Mouse (Mus musculus) hindbrain, embryonic 10.5 days (tissue): ENCODE results near the gene Olfr819. TPM values are rescaled to one million over a fixed set of nuclear protein-coding genes. Genes with fewer than 3 reads are reported as not detected.
"Not testable (repeated sequence)": the region's sequence is repeated elsewhere in the genome, so short reads cannot be mapped to it uniquely, and the experiment has no call there.

ENCODE experiments used
- DNase-seq: peaks from one replicate; pipeline ENCODE4 v3.0.0-alpha.2; 2017; ENCODE audit warnings: low spot score
- H3K27ac ChIP-seq: fragments of 300-500 bp; sonication (generic); 2 replicates; pipeline ENCODE4 v1.5.1; 2016; ENCODE audit warnings: mild to moderate bottlenecking, moderate library complexity
- H3K27me3 ChIP-seq: fragments of 300-500 bp; sonication (generic); 2 replicates; pipeline ENCODE4 v1.6.1; 2016; ENCODE audit warnings: mild to moderate bottlenecking; ENCODE audit not compliant: poor library complexity, insufficient read depth, severe bottlenecking
- H3K36me3 ChIP-seq: fragments of 300-500 bp; sonication (generic); 2 replicates; pipeline ENCODE4 v1.6.1; 2016; ENCODE audit warnings: mild to moderate bottlenecking, moderate library complexity
- H3K4me1 ChIP-seq: fragments of 300-500 bp; sonication (generic); replicated peaks from 2 replicates; pipeline ENCODE4 v1.6.1; 2016; ENCODE audit warnings: mild to moderate bottlenecking
- H3K4me3 ChIP-seq: fragments of 300-500 bp; sonication (generic); 2 replicates; pipeline ENCODE4 v1.5.1; 2016; ENCODE audit warnings: mild to moderate bottlenecking, moderate library complexity
- H3K9me3 ChIP-seq: fragments of 300-500 bp; sonication (generic); 2 replicates; pipeline ENCODE4 v1.6.1; 2016; ENCODE audit warnings: mild to moderate bottlenecking, moderate library complexity
- WGBS: fragments of 180-500 bp; shearing (Covaris S2); methylation state at CpG from one replicate; pipeline ENCODE4 v1.1.7; 2016; 5-methylcytosine and 5-hydroxymethylcytosine counted together
- polyA plus RNA-seq: library from polyadenylated mRNA; unstranded; fragments of >200 nt; fragmentation: Nextera tagmentation; extraction: Ambion mirVana; gene quantifications from 2 replicates; pipeline ENCODE4 v1.2.1, GENCODE M21; 2016

Gene Olfr819
- not detected in 2 replicates for polyA plus RNA-seq

DNA sequence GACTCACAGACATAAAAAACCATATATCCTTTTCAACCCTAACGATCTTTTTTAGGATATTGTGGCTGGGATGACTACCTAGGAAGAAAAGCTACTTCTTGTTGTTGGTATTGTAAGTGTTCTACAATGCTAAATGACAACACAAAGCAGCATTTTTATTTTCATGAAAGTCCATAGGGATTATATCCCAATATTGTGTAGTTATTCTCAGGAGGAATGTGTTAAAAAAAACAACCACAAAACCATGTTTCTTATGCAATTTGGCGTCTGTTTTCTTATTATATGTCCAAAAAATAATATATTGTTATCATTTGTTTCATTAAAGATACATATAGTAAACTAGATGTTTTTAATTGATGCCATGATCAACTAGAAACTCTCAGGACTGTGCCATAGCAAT, at the start of gene Olfr819:
TSS of gene Olfr819 (minus strand) at position 101 of the 400 bp plus-strand sequence.
- H3K4me3 ChIP-seq, H3K4me1 ChIP-seq, H3K27me3 ChIP-seq, H3K9me3 ChIP-seq, H3K27ac ChIP-seq, DNase-seq, H3K36me3 ChIP-seq: not testable (repeated sequence)
- WGBS = 84% methylated on average over 2 of the region's 2 CpGs

DNA sequence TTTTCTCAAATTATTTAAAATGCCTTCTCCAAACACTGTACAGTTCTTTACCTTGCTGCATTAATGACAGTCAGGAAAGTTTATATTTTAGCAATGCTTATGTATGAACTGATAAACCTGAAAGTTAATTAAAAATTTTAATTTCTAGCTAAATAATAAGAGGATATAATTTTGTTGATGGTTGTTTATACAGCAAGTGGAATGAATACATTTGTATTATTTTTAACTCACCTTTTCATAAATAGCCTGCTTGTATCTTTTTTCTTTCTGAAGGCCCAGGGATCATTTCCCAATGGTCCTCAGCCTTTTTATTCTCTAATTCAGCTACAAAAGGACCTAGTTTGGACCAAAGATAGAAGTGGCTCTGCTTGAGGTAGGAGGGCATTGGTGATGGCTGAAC, 45.3 kb upstream of the Olfr819 start, which contains the start of gene Olfr820:
TSS of gene Olfr820 (plus strand) at position 301 of the 400 bp plus-strand sequence.
- H3K9me3 ChIP-seq = no peaks in the 10 kb centered on the region
- no peak within 1 kb of the TSS for H3K27ac ChIP-seq
- DNase-seq = no peak
- no peaks in the 10 kb centered on the region for H3K4me1 ChIP-seq
- no peaks in the 10 kb centered on the region for H3K27me3 ChIP-seq
- H3K36me3 ChIP-seq = no peaks in the 10 kb centered on the region
- no peak within 1 kb of the TSS for H3K4me3 ChIP-seq

DNA sequence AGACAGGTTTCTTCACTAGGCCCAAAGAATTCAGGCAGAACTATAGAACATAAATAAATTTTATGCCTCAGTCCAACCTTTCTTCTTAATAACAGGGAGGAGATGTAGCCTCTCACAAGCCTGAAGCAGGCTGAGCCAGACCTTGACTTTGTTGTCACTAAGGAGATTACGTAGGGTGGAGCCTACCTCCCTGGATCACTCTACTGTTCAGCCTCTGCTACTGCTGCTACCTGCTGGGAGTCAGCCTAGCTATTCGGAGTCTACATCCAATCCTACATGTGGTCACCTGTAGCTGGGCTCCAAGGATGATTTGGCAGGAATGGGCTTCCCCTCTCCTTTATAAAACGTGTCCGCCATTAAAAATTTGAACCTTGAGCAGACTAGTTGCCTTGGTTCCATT, 38.3 kb upstream of the Olfr819 start:
- H3K27ac ChIP-seq, H3K27me3 ChIP-seq, DNase-seq, H3K4me1 ChIP-seq, H3K4me3 ChIP-seq, H3K36me3 ChIP-seq: not testable (repeated sequence)
- peaks cover 12% of the 10 kb centered on the region; the same call in 1 of the 2 replicates for H3K9me3 ChIP-seq
- 90% methylated on average over 4 of the region's 4 CpGs for WGBS

DNA sequence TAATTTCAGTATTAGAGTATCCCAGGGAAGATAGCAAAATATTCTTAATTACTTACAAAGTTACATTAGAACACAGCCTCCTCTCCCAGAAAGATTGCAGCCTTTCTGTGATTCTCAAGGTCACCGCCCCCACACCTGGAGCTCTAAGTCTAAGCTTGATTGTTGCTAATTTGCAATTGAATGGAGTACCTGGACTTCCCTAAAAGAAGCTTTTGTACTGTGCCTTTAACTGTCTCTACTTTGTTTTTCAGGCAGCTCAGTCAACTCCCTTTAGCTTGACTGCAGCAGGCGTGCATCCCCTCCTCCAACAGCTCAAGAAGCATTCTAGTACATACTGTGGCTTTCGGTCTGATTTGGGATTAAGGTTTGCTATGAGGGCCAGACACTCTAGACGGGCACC, 37.0 kb upstream of the Olfr819 start:
- H3K4me1 ChIP-seq, H3K36me3 ChIP-seq, H3K27me3 ChIP-seq, H3K27ac ChIP-seq, H3K4me3 ChIP-seq, DNase-seq: not testable (repeated sequence)
- WGBS = 89% methylated on average over 4 of the region's 4 CpGs
- peaks cover 12% of the 10 kb centered on the region; the same call in 1 of the 2 replicates for H3K9me3 ChIP-seq

DNA sequence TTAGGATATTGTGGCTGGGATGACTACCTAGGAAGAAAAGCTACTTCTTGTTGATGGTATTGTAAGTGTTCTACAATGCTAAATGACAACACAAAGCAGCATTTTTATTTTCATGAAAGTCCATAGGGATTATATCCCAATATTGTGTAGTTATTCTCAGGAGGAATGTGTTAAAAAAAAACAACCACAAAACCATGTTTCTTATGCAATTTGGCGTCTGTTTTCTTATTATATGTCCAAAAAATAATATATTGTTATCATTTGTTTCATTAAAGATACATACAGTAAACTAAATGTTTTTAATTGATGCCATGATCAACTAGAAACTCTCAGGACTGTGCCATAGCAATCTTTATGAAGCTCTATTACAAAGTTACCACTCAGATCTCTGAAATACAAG, 17.9 kb upstream of the Olfr819 start, which contains the start of gene Gm10310:
TSS of gene Gm10310 (minus strand) at position 101 of the 400 bp plus-strand sequence.
- not testable (repeated sequence) for H3K4me3 ChIP-seq, DNase-seq, H3K27me3 ChIP-seq, H3K36me3 ChIP-seq, H3K9me3 ChIP-seq, H3K27ac ChIP-seq, H3K4me1 ChIP-seq
- no CpG with 5 or more reads among the region's 1 CpGs for WGBS

DNA sequence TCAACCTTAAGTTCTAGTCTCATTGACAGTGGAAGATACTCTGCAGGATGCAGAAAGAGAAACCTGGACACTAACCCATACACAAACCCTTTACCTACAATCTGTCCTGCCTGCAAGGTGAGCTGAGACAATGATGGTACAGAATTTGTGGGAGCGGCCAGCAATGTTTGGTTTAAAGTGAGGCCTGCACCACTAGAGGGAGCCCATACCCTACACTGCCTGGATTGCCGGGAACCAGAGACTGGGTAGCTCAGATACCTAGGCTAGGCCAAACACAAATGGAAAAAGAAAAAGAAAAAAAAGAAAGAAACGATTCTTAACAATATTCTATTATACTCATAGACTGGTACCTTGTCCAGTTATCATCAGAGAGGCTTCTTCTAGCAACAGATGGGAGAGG, 14.8 kb upstream of the Olfr819 start:
- H3K4me3 ChIP-seq, DNase-seq, H3K9me3 ChIP-seq, H3K27ac ChIP-seq, H3K27me3 ChIP-seq, H3K4me1 ChIP-seq, H3K36me3 ChIP-seq: not testable (repeated sequence)
- no CpG with 5 or more reads among the region's 3 CpGs for WGBS

DNA sequence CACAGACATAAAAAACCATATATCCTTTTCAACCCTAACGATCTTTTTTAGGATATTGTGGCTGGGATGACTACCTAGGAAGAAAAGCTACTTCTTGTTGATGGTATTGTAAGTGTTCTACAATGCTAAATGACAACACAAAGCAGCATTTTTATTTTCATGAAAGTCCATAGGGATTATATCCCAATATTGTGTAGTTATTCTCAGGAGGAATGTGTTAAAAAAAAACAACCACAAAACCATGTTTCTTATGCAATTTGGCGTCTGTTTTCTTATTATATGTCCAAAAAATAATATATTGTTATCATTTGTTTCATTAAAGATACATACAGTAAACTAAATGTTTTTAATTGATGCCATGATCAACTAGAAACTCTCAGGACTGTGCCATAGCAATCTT, 9.0 kb upstream of the Olfr819 start, which contains the start of gene Olfr247:
TSS of gene Olfr247 (minus strand) at position 101 of the 400 bp plus-strand sequence.
- WGBS = no CpG with 5 or more reads among the region's 2 CpGs
- H3K36me3 ChIP-seq, H3K4me3 ChIP-seq, H3K27me3 ChIP-seq, H3K4me1 ChIP-seq, H3K27ac ChIP-seq, H3K9me3 ChIP-seq, DNase-seq: not testable (repeated sequence)

DNA sequence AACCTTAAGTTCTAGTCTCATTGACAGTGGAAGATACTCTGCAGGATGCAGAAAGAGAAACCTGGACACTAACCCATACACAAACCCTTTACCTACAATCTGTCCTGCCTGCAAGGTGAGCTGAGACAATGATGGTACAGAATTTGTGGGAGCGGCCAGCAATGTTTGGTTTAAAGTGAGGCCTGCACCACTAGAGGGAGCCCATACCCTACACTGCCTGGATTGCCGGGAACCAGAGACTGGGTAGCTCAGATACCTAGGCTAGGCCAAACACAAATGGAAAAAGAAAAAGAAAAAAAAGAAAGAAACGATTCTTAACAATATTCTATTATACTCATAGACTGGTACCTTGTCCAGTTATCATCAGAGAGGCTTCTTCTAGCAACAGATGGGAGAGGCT, 5.9 kb upstream of the Olfr819 start:
- not testable (repeated sequence) for H3K4me3 ChIP-seq

DNA sequence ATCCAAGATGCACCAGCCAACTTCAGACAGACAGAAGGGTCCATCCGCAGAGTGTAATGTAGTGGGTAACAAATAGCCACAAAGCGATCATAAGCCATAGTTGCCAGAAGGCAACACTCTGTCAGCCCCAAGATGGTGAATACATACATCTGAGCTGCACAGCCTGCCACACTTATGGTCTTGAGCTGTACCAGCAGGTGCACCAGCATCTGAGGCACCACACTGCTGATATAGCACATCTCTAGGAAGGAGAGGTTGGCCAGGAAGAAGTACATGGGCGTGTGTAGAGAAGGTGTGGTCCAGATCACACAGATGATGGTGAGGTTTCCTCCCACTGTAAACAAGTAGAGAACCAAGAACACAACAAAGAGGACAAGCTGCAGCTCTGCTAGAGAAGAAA, 834 bp downstream of the Olfr819 start:
- not testable (repeated sequence) for DNase-seq, H3K4me3 ChIP-seq, H3K27ac ChIP-seq, H3K9me3 ChIP-seq, H3K36me3 ChIP-seq, H3K27me3 ChIP-seq, H3K4me1 ChIP-seq
- WGBS = 98% methylated on average over 2 of the region's 3 CpGs

More for the DNA sequence above, 5.9 kb upstream of the Olfr819 start:
- not testable (repeated sequence) for H3K9me3 ChIP-seq, H3K36me3 ChIP-seq, H3K27me3 ChIP-seq, DNase-seq, H3K4me1 ChIP-seq, H3K27ac ChIP-seq
- WGBS = no CpG with 5 or more reads among the region's 3 CpGs

DNA sequence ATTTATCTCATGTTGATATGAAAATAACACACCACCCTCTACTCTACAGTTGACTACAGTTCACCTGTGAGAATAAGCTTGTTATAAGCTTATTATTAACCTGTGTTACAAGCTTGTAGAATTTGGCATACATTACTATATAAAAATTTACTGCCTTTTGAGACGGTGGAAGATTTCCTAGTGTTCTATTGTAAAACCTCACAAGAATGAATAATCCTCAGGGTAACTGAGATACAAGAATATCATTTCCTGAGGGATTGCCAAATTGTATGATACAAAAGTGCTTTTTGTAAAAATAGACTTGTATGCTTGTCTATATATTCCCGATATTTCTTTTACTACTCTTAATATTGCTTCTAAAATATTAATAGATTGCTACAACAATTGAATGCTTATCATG, 18.1 kb downstream of the Olfr819 start, which contains the start of gene Olfr818:
TSS of gene Olfr818 (minus strand) at position 101 of the 400 bp plus-strand sequence.
- WGBS = 95% methylated on average over 2 of the region's 2 CpGs
- Histone ChIP-seq H3K4me1 (no peaks in the 10 kb centered on the region), H3K9me3 (no peaks in the 10 kb centered on the region), H3K4me3 (no peak within 1 kb of the TSS), H3K36me3 (no peaks in the 10 kb centered on the region), H3K27me3 (no peaks in the 10 kb centered on the region), H3K27ac (no peak within 1 kb of the TSS)
- DNase-seq = no peak

DNA sequence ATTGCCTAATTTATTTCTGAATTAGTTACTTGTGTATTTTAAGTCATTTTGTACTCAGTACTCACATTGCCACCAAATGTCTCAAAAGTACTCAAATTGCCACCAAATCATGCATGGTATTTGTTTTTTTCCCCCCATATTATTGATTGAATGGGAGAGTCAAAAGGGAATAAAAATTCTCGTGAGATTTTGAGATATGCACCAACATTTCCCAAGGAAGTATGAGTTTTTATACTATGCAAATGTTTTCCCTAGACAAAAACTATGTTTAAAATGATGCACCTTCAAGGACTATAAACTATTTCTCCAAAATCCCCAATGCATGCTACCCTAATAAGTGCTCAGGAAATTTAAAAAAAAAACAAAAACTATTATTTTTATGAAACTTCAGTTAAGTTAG, 51.6 kb downstream of the Olfr819 start, which contains the start of gene Olfr816:
TSS of gene Olfr816 (minus strand) at position 101 of the 400 bp plus-strand sequence.
- H3K4me1 ChIP-seq = no peaks in the 10 kb centered on the region
- no peaks in the 10 kb centered on the region for H3K36me3 ChIP-seq
- no peak for DNase-seq
- no peaks in the 10 kb centered on the region for H3K9me3 ChIP-seq
- 82% methylated on average over 1 of the region's 1 CpGs for WGBS
- H3K27me3 ChIP-seq = no peaks in the 10 kb centered on the region
- no peak within 1 kb of the TSS for H3K4me3 ChIP-seq
- no peak within 1 kb of the TSS for H3K27ac ChIP-seq

Other genes with a start within 250 kb of the Olfr819 start
- not detected in 2 replicates for gene Olfr805, start 237.9 kb downstream of the Olfr819 start, polyA plus RNA-seq
- gene Olfr806, start 225.3 kb downstream of the Olfr819 start, polyA plus RNA-seq = not detected in 2 replicates
- not detected in 2 replicates for gene Olfr807, start 209.5 kb downstream of the Olfr819 start, polyA plus RNA-seq
- not detected in 2 replicates for gene Olfr808, start 201.8 kb downstream of the Olfr819 start, polyA plus RNA-seq
- not detected in 2 replicates for gene Olfr809, start 192.6 kb downstream of the Olfr819 start, polyA plus RNA-seq
- not detected in 2 replicates for gene Olfr810, start 172.3 kb downstream of the Olfr819 start, polyA plus RNA-seq
- not detected in 2 replicates for gene Olfr811, start 162.9 kb downstream of the Olfr819 start, polyA plus RNA-seq
- not detected in 2 replicates for gene Olfr812, start 121.2 kb downstream of the Olfr819 start, polyA plus RNA-seq
- not detected in 2 replicates for gene Olfr813, start 111.9 kb downstream of the Olfr819 start, polyA plus RNA-seq
- gene Olfr814, start 87.4 kb downstream of the Olfr819 start, polyA plus RNA-seq = not detected in 2 replicates
- not detected in 2 replicates for gene Olfr815, start 61.4 kb downstream of the Olfr819 start, polyA plus RNA-seq
- gene Olfr816, start 51.7 kb downstream of the Olfr819 start, polyA plus RNA-seq = not detected in 2 replicates
- gene Olfr818, start 18.2 kb downstream of the Olfr819 start, polyA plus RNA-seq = not detected in 2 replicates
- gene Olfr247, start 8.9 kb upstream of the Olfr819 start, polyA plus RNA-seq = not detected in 2 replicates
- gene Gm10310, start 17.8 kb upstream of the Olfr819 start, polyA plus RNA-seq = not detected in 2 replicates
- gene Olfr820, start 45.4 kb upstream of the Olfr819 start, polyA plus RNA-seq = not detected in 2 replicates
- gene Olfr821, start 63.1 kb upstream of the Olfr819 start, polyA plus RNA-seq = not detected in 2 replicates
- gene Olfr822, start 103.9 kb upstream of the Olfr819 start, polyA plus RNA-seq = not detected in 2 replicates
- not detected in 2 replicates for gene Olfr823, start 148.1 kb upstream of the Olfr819 start, polyA plus RNA-seq
- not detected in 2 replicates for gene Olfr824, start 162.7 kb upstream of the Olfr819 start, polyA plus RNA-seq
- not detected in 2 replicates for gene Olfr825, start 199.5 kb upstream of the Olfr819 start, polyA plus RNA-seq
- not detected in 2 replicates for gene Olfr826, start 216.9 kb upstream of the Olfr819 start, polyA plus RNA-seq
- gene Olfr827, start 247.1 kb upstream of the Olfr819 start, polyA plus RNA-seq = 0.10 TPM in 1 of 2 replicates, not detected in the other